Mouse (Mus musculus): ENCODE results near the gene Efna3. TPM values are rescaled to one million over a fixed set of nuclear protein-coding genes. Genes with fewer than 3 reads are reported as not detected.

The Efna3 gene
- total and polyA plus RNA-seq, 2 experiments from 2014 or later: 0.44 TPM; not detected in 1

GRCm38 (mm10) chr3:89281579-89282290 lies 41.0 kb downstream of the Efna3 start:
- peaks cover 23% of the 10 kb centered on the region for H3K4me1 ChIP-seq (ENCODE audit: control insufficient read depth, insufficient read depth)
- no peaks in the 10 kb centered on the region for H3K36me3 ChIP-seq (replicated peaks; ENCODE audit: control insufficient read depth, insufficient read depth, low read length)
- ATAC-seq (ENCODE audit: insufficient read depth, low read depth) (no peak), DNase-seq (ENCODE audit: low spot score) (peak; percentile 73)
- TF ChIP-seq CTCF (IDR thresholded peaks at IDR 0.05; ENCODE audit: low read depth) (peak; percentile 93), EP300 (IDR thresholded peaks at IDR 0.05; ENCODE audit: low read depth) (no peak)
- H3K27ac ChIP-seq (ENCODE audit: low read depth): peak overlapping the region; percentile 33
- H3K4me2 ChIP-seq (ENCODE audit: low read depth, low read length): peak overlapping the region; percentile 92
- 13% methylated on average over 20 of the region's 20 CpGs for WGBS
- no peaks in the 10 kb centered on the region for H3K9me3 ChIP-seq (replicated peaks; ENCODE audit: control insufficient read depth, low read length)
- peak overlapping the region; percentile 78 for H3K4me3 ChIP-seq (ENCODE audit: low read depth, low read length)
- H3K9ac ChIP-seq (replicated peaks; ENCODE audit: low read depth, low read length): no peak overlapping the region
- H3K27me3 ChIP-seq (ENCODE audit: control insufficient read depth, insufficient read depth, low read length): no peaks in the 10 kb centered on the region

GRCm38 (mm10) chr3:89280606-89281511 lies 41.9 kb downstream of the Efna3 start, which contains the start of gene Efna1:
Efna1 (minus strand) TSS chr3:89281142.
- H3K4me3 ChIP-seq (ENCODE audit: low read depth, low read length): peak within 1 kb of the TSS; percentile 78
- peaks cover 3% of the 10 kb centered on the region for H3K36me3 ChIP-seq (replicated peaks; ENCODE audit: control insufficient read depth, insufficient read depth, low read length)
- ATAC-seq (ENCODE audit: insufficient read depth, low read depth): no peak
- TF ChIP-seq CTCF (IDR thresholded peaks at IDR 0.05; ENCODE audit: low read depth) (no peak), EP300 (IDR thresholded peaks at IDR 0.05; ENCODE audit: low read depth) (no peak)
- H3K9me3 ChIP-seq (replicated peaks; ENCODE audit: control insufficient read depth, low read length): no peaks in the 10 kb centered on the region
- no peaks in the 10 kb centered on the region for H3K27me3 ChIP-seq (ENCODE audit: control insufficient read depth, insufficient read depth, low read length)
- peak within 1 kb of the TSS; percentile 92 for H3K4me2 ChIP-seq (ENCODE audit: low read depth, low read length)
- peak; percentile 29 for DNase-seq (ENCODE audit: low spot score)
- under 1% methylated on average over 52 of the region's 52 CpGs for WGBS
- peak within 1 kb of the TSS; percentile 94 for H3K27ac ChIP-seq (ENCODE audit: low read depth)
- peaks cover 23% of the 10 kb centered on the region for H3K4me1 ChIP-seq (ENCODE audit: control insufficient read depth, insufficient read depth)
- peak within 1 kb of the TSS; percentile 87 for H3K9ac ChIP-seq (replicated peaks; ENCODE audit: low read depth, low read length)

DNA sequence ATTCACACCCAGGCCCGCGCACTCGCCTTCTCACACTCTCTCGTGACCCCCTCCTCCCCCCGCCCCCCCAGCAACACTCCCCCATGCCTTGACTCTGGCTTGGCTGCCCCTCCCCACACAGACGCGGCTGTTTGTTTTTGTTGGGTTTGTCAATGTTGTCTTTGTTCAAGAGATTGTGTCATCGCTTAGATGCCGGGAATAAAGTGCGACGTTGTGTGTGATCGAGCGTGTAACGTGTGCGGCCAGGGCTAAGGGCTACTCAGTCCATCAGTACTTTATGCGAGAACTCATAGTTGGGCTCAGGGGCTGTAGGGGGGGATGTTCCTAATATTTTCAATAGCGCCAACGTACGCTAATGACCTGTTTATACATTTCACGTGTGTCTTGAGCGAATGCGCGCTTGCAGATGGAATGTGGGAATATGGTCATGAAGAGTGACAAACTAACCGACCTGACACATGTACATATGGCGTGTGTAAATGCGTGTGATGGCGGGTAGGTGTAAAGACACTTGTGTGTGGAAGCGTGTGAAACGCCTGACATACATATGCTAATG lies 42.6 kb downstream of the Efna3 start:
- Histone ChIP-seq H3K27ac (ENCODE audit: low read depth) (peak overlapping the region; percentile 94), H3K4me3 (ENCODE audit: low read depth, low read length) (peak overlapping the region; percentile 78), H3K4me2 (ENCODE audit: low read depth, low read length) (peak overlapping the region; percentile 92), H3K9ac (replicated peaks; ENCODE audit: low read depth, low read length) (peak overlapping the region; percentile 87), H3K4me1 (ENCODE audit: control insufficient read depth, insufficient read depth) (peaks cover 23% of the 10 kb centered on the region), H3K36me3 (replicated peaks; ENCODE audit: control insufficient read depth, insufficient read depth, low read length) (peaks cover 11% of the 10 kb centered on the region), H3K9me3 (replicated peaks; ENCODE audit: control insufficient read depth, low read length) (no peaks in the 10 kb centered on the region), H3K27me3 (ENCODE audit: control insufficient read depth, insufficient read depth, low read length) (no peaks in the 10 kb centered on the region)
- TF ChIP-seq CTCF (IDR thresholded peaks at IDR 0.05; ENCODE audit: low read depth) (no peak), EP300 (IDR thresholded peaks at IDR 0.05; ENCODE audit: low read depth) (no peak)
- ATAC-seq (ENCODE audit: insufficient read depth, low read depth) (no peak), DNase-seq (ENCODE audit: low spot score) (peak; percentile 44)
- WGBS: under 1% methylated on average over 29 of the region's 29 CpGs

DNA sequence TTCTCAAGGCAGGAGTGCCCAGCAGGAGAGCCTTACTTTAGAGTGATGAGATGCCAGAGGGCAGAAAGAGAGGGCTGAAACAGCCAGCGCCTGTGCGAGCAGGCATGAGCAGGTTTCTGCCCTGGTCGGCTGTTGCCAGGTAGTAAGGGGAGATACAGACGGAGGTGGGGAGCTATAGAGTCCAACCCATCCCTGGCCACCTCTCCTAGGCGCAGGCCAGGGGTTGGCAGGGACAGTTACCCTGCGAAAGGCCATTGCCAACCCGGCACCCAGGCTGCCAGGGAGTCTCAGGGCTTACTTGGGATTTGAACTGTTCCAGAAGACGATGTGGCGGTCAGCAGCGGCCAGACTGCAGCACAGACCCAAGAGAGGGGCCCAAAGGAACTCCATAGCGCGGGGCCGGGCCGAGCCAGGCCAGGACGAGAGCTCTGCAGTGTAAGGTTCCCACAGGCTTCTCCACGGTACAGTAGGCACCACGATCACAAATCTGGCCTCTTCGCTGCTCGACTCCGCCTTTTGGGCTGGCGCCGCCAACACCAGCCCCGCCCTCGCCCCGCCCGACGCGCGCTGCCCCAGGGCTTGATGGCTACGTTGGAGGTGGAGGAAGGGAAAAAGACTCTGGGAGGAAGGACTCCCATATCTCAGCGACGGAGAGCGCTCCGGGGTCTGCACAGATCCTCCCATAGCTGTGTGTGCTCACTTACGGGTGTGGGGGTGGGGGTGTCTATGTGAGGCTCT lies 43.4 kb downstream of the Efna3 start:
- no peaks in the 10 kb centered on the region for H3K27me3 ChIP-seq (ENCODE audit: control insufficient read depth, insufficient read depth, low read length)
- no peaks in the 10 kb centered on the region for H3K9me3 ChIP-seq (replicated peaks; ENCODE audit: control insufficient read depth, low read length)
- H3K36me3 ChIP-seq (replicated peaks; ENCODE audit: control insufficient read depth, insufficient read depth, low read length): peaks cover 15% of the 10 kb centered on the region
- peaks cover 23% of the 10 kb centered on the region for H3K4me1 ChIP-seq (ENCODE audit: control insufficient read depth, insufficient read depth)
- peak overlapping the region; percentile 78 for H3K4me3 ChIP-seq (ENCODE audit: low read depth, low read length)
- peak overlapping the region; percentile 87 for H3K9ac ChIP-seq (replicated peaks; ENCODE audit: low read depth, low read length)
- H3K4me2 ChIP-seq (ENCODE audit: low read depth, low read length): peak overlapping the region; percentile 92
- H3K27ac ChIP-seq (ENCODE audit: low read depth): peak overlapping the region; percentile 94
- DNase-seq (ENCODE audit: low spot score): peak; percentile 89
- TF ChIP-seq EP300 (IDR thresholded peaks at IDR 0.05; ENCODE audit: low read depth): no peak
- TF ChIP-seq CTCF (IDR thresholded peaks at IDR 0.05; ENCODE audit: low read depth): no peak
- ATAC-seq (ENCODE audit: insufficient read depth, low read depth): peak; percentile 77
- 1% methylated on average over 35 of the region's 35 CpGs for WGBS

GRCm38 (mm10) chr3:89278643-89279042 lies 44.1 kb downstream of the Efna3 start:
- H3K9ac ChIP-seq (replicated peaks; ENCODE audit: low read depth, low read length): peak overlapping the region; percentile 87
- H3K4me3 ChIP-seq (ENCODE audit: low read depth, low read length): peak overlapping the region; percentile 78
- H3K27me3 ChIP-seq (ENCODE audit: control insufficient read depth, insufficient read depth, low read length): no peaks in the 10 kb centered on the region
- H3K36me3 ChIP-seq (replicated peaks; ENCODE audit: control insufficient read depth, insufficient read depth, low read length): peaks cover 15% of the 10 kb centered on the region
- TF ChIP-seq CTCF (IDR thresholded peaks at IDR 0.05; ENCODE audit: low read depth): no peak
- TF ChIP-seq EP300 (IDR thresholded peaks at IDR 0.05; ENCODE audit: low read depth): no peak
- no peak for DNase-seq (ENCODE audit: low spot score)
- ATAC-seq (ENCODE audit: insufficient read depth, low read depth): no peak
- whole genome bisulfite sequencing: 18% methylated on average over 8 of the region's 8 CpGs
- H3K4me1 ChIP-seq (ENCODE audit: control insufficient read depth, insufficient read depth): peaks cover 23% of the 10 kb centered on the region
- peak overlapping the region; percentile 92 for H3K4me2 ChIP-seq (ENCODE audit: low read depth, low read length)
- H3K9me3 ChIP-seq (replicated peaks; ENCODE audit: control insufficient read depth, low read length): no peaks in the 10 kb centered on the region
- H3K27ac ChIP-seq (ENCODE audit: low read depth): peak overlapping the region; percentile 94

Measured in heart, postnatal 0 days (tissue).